Mouse (Mus musculus) B cell, adult (primary cell): ENCODE data around the gene 9230112D13Rik. TPM values are rescaled to one million over a fixed set of nuclear protein-coding genes. Genes with fewer than 3 reads are reported as not detected.

Experiments
- total RNA-seq: library from RNA; stranded (reverse); gene quantifications from 4 replicates; pipeline ENCODE4 v1.2.4, GENCODE M21; 2023; ENCODE audit not compliant: inconsistent age

9230112D13Rik gene
- not detected in 4 replicates for total RNA-seq

GRCm38 (mm10) chr14:34522701-34523100 lies at the start of gene 9230112D13Rik:
TSS of gene 9230112D13Rik (minus strand) at chr14:34522801.

GRCm38 (mm10) chr14:34503325-34503647 lies 19.3 kb downstream of the 9230112D13Rik start, which contains the start of gene Bmpr1a:
TSS of gene Bmpr1a (minus strand) at chr14:34503341.

Other genes starting within 250 kb of the 9230112D13Rik start
- gene Shld2, start 212.3 kb downstream of the 9230112D13Rik start, total RNA-seq, result 25.1 to 28.2 TPM (median 27.0 TPM) in 4 replicates
- 99.8 to 132 TPM (median 115 TPM) in 4 replicates for gene Glud1, start 212.1 kb downstream of the 9230112D13Rik start, total RNA-seq
- not detected in 4 replicates for gene Fam25c, start 167.4 kb downstream of the 9230112D13Rik start, total RNA-seq
- gene Sncg, start 148.0 kb downstream of the 9230112D13Rik start, total RNA-seq, result not detected in 4 replicates
- gene Mmrn2, start 147.3 kb downstream of the 9230112D13Rik start, total RNA-seq, result not detected in 4 replicates
- gene Bmpr1a, start 19.5 kb downstream of the 9230112D13Rik start, total RNA-seq, result 0.09 to 0.35 TPM (median 0.28 TPM) in 4 replicates
- gene Ldb3, start 65.9 kb upstream of the 9230112D13Rik start, total RNA-seq, result not detected in 4 replicates
- gene Opn4, start 77.3 kb upstream of the 9230112D13Rik start, total RNA-seq, result not detected in 4 replicates
- gene Wapl, start 151.1 kb upstream of the 9230112D13Rik start, total RNA-seq, result 59.1 to 67.2 TPM (median 62.7 TPM) in 4 replicates